Mouse (Mus musculus) spleen, adult 2 months (tissue): ENCODE data around the gene Lrrc23. TPM values are rescaled to one million over a fixed set of nuclear protein-coding genes. Genes with fewer than 3 reads are reported as not detected.
"Not testable (repeated sequence)": the region's sequence is repeated elsewhere in the genome, so short reads cannot be mapped to it uniquely, and the experiment has no call there.

Source experiments
- DNase-seq, 2 experiments: peaks; one replicate each; pipeline versions ENCODE4 v3.0.0 to v3.0.0-alpha.2; 2012 to 2021; ENCODE audit warnings: low spot score in 2 of 2, low read depth in 1 of 2
- H3K27ac ChIP-seq: fragments of 200-500 bp; 2 replicates; pipeline ENCODE4 v1.5.1; 2012; ENCODE audit warnings: low read length, inconsistent platforms; ENCODE audit not compliant: insufficient read depth
- H3K27me3 ChIP-seq: fragments of 200-500 bp; 2 replicates; pipeline ENCODE4 v1.6.1; 2012; ENCODE audit warnings: mild to moderate bottlenecking, moderate library complexity, low read length, inconsistent platforms; ENCODE audit not compliant: control insufficient read depth, insufficient read depth
- H3K36me3 ChIP-seq: fragments of 200-500 bp; 2 replicates; pipeline ENCODE4 v1.6.1; 2012; ENCODE audit warnings: mild to moderate bottlenecking, low read length, inconsistent platforms; ENCODE audit not compliant: control insufficient read depth, insufficient read depth
- H3K4me1 ChIP-seq: fragments of 200-500 bp; 2 replicates; pipeline ENCODE4 v1.6.1; 2011; ENCODE audit warnings: inconsistent platforms; ENCODE audit not compliant: control insufficient read depth, insufficient read depth, insufficient read length
- H3K4me3 ChIP-seq: fragments of 200-500 bp; 2 replicates; pipeline ENCODE4 v1.5.1; 2011; ENCODE audit warnings: mild to moderate bottlenecking, inconsistent platforms; ENCODE audit not compliant: insufficient read depth, insufficient read length; ENCODE audit errors: extremely low read depth
- CTCF ChIP-seq: fragments of 200-500 bp; IDR thresholded peaks from 2 replicates; pipeline ENCODE4 v1.5.1; 2011; ENCODE audit warnings: mild to moderate bottlenecking, inconsistent platforms; ENCODE audit not compliant: insufficient read depth, insufficient read length, insufficient replicate concordance; ENCODE audit errors: extremely low read depth
- POLR2A ChIP-seq: fragments of 200-500 bp; IDR thresholded peaks from 2 replicates; pipeline ENCODE4 v1.6.1; 2011; ENCODE audit warnings: low read depth, low read length, inconsistent platforms
- WGBS: fragments of 180-500 bp; shearing (Covaris S2); methylation state at CpG from one replicate; pipeline ENCODE4 v1.1.7; 2018; 5-methylcytosine and 5-hydroxymethylcytosine counted together
- polyA plus RNA-seq: library from polyadenylated mRNA; depleted of rRNA; stranded (reverse); fragments of >200 nt; gene quantifications from 2 replicates; pipeline ENCODE4 v1.2.3, GENCODE M21; 2012

The Lrrc23 gene
- polyA plus RNA-seq, 1 experiment = 1.8 TPM

GRCm38 (mm10) chr6:124811701-124812560, 32.4 kb upstream of the Lrrc23 start:
- H3K36me3 ChIP-seq = peaks cover 4% of the 10 kb centered on the region

GRCm38 (mm10) chr6:124811403-124811665, 31.8 kb upstream of the Lrrc23 start:
- WGBS = 91% methylated on average over 4 of the region's 4 CpGs
- H3K4me1 ChIP-seq = peaks cover 7% of the 10 kb centered on the region; the same call in 1 of the 2 replicates
- H3K4me3 ChIP-seq = no peak overlapping the region
- no peaks in the 10 kb centered on the region for H3K27me3 ChIP-seq
- H3K36me3 ChIP-seq = peaks cover 4% of the 10 kb centered on the region
- no peak for DNase-seq
- TF ChIP-seq CTCF (no peak), POLR2A (no peak)
- H3K27ac ChIP-seq = no peak overlapping the region

More at GRCm38 (mm10) chr6:124811701-124812560, 32.4 kb upstream of the Lrrc23 start:
- Histone ChIP-seq H3K27ac (no peak overlapping the region), H3K4me3 (no peak overlapping the region), H3K4me1 (peaks cover 7% of the 10 kb centered on the region; the same call in 1 of the 2 replicates), H3K27me3 (no peaks in the 10 kb centered on the region)
- 96% methylated on average over 24 of the region's 24 CpGs for WGBS
- no peak for DNase-seq
- TF ChIP-seq POLR2A = no peak
- no peak for TF ChIP-seq CTCF

GRCm38 (mm10) chr6:124810566-124811402, 31.3 kb upstream of the Lrrc23 start:
- not testable (repeated sequence) for H3K4me3 ChIP-seq, H3K4me1 ChIP-seq, DNase-seq, H3K36me3 ChIP-seq, H3K27ac ChIP-seq, H3K27me3 ChIP-seq
- 89% methylated on average over 11 of the region's 11 CpGs for WGBS

GRCm38 (mm10) chr6:124809775-124810538, 30.4 kb upstream of the Lrrc23 start:
- no peak overlapping the region for H3K27ac ChIP-seq
- TF ChIP-seq CTCF (no peak), POLR2A (no peak)
- H3K27me3 ChIP-seq = no peaks in the 10 kb centered on the region
- 71% methylated on average over 14 of the region's 14 CpGs for WGBS
- peaks cover 12% of the 10 kb centered on the region for H3K4me1 ChIP-seq
- no peak for DNase-seq
- H3K4me3 ChIP-seq = peak overlapping the region; percentile 36; the same call in 1 of the 2 replicates
- H3K36me3 ChIP-seq = peaks cover 4% of the 10 kb centered on the region

GRCm38 (mm10) chr6:124809052-124809774, 29.7 kb upstream of the Lrrc23 start:
- Histone ChIP-seq H3K27ac (peak overlapping the region; percentile 64), H3K4me3 (peak overlapping the region; percentile 77), H3K4me1 (peaks cover 8% of the 10 kb centered on the region), H3K27me3 (no peaks in the 10 kb centered on the region), H3K36me3 (peaks cover 4% of the 10 kb centered on the region)
- peak in 1 of 2 experiments; percentile 74 for DNase-seq
- under 1% methylated on average over 35 of the region's 35 CpGs for WGBS
- TF ChIP-seq CTCF (peak; percentile 47; the same call in 1 of the 2 replicates), POLR2A (no peak)

- peaks cover 4% of the 10 kb centered on the region for H3K36me3 ChIP-seq
- peaks cover 8% of the 10 kb centered on the region for H3K4me1 ChIP-seq
- peak within 1 kb of the TSS; percentile 64 for H3K27ac ChIP-seq
- WGBS = 6% methylated on average over 29 of the region's 29 CpGs
- no peak for TF ChIP-seq POLR2A
- no peak for TF ChIP-seq CTCF
- peak within 1 kb of the TSS; percentile 77 for H3K4me3 ChIP-seq
- peak in 1 of 2 experiments; percentile 58 for DNase-seq
- no peaks in the 10 kb centered on the region for H3K27me3 ChIP-seq
Observed at GRCm38 (mm10) chr6:124808358-124809012, 29.0 kb upstream of the Lrrc23 start, which contains the start of gene Spsb2. Spsb2 (plus strand) TSS chr6:124808661.
